Mouse (Mus musculus): Measurements from ENCODE around the gene Pgm2l1. TPM values are rescaled to one million over a fixed set of nuclear protein-coding genes. Genes with fewer than 3 reads are reported as not detected.
"Not testable (repeated sequence)": the region's sequence is repeated elsewhere in the genome, so short reads cannot be mapped to it uniquely, and the experiment has no call there.

Pgm2l1 gene
- polyA plus RNA-seq, 3 experiments from 2014 or later, result 4.4 to 5.8 (median 4.8) TPM

DNA sequence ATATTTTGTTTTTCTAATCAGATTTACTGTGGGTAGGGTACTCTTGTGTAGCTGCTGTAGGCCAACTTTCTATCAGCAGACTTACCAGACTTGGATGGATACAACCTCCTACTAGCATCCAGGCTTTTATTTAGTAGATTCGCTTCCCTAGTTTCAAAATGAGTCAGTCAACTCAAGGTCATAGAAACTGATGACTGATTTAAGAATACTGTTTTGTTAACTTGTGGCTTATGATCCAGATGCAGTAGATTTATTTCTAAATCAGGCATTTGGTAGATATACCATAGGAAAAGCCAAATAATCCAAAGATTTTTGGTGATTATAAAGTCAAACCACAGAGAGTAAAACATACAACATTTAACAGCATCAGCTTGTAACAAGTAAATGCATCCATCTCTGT, 3.5 kb downstream of the Pgm2l1 start:
- ATAC-seq, result no peak

DNA sequence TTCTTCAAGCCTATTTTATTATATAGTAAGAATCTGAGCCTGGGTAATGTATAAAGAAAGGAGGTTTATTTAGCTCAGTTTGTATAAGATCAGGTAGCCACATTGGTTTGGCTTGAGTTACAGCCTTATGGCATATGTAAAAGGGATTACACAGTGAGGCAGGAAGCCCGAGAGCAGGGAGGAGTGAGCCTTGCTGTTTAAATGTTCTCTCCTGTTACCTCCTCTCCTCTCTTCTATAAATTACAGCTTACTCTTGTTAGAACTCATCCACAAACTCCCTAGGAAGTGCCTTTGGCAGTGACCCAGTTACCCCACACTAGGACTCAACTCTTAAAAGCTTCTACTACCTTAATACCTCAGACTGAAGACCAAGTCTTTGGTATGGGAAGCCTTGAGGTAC, 4.5 kb downstream of the Pgm2l1 start:
- no peak for ATAC-seq

DNA sequence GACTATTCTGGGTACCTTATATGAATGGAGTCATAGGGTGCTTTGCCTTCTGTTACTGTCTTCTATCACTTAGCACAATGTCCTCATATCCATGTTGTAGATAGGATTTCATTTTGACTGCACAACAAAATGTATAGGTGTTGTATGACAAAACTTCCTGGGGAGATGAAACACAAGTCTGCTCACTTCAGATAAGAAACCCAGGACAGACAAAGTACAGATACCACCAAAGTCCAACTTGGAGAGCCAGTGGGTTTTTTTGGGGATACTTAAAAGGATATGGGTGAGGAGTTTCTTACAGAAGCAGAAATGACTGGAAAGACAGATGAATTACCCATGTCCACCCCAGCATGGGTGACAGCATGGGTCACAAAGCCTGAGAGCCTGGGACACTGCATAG, 6.5 kb downstream of the Pgm2l1 start:
- no peak for ATAC-seq

DNA sequence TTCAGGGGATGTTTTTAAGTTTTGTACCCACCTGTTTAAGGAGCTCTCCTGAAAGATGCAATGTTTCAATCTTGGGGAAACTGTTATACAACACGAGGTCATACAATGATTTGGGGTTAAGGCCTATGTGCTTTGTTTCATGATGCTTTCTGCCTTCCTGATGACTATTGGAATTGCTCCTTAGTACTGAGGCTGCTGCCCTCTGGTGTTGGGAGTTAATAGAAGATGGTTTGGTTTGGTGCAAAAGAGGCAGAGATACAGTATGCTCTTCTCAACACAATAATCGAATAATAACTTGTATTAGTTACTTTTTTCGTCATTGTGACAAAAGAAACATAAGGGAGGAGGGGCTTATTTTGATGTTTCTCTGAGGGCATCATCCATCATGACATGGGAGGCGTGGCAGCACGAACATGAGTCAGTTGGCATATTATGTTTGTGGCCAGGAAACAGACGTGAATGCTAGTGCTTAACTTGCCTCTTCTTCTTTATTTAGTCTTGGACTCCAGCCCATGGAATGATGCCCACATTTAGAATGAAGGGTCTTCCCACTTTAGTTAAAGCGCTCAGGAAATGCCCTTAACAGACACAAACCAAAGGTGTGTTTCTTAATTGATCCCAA, 7.2 kb downstream of the Pgm2l1 start:
- ATAC-seq, result peak; percentile 77

DNA sequence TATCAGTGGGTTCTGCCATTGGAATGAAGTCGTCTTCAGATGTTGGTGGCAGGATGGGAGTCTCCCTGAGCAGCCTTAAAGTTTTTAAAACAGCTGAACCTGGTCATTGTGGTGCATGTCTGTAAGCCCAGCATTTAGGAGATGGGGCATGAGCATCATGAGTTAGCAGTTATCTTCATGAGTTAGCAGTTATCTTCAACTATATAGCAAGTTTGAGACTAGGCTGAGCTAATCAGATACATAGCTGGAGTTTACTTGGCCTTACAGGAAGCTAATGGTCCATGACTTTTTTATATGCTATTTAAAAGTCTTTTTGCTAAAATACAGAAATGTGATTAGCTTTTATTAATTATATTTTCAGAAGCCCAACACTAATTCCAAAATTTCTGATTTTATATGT, 11.1 kb downstream of the Pgm2l1 start:
- no peak for ATAC-seq

DNA sequence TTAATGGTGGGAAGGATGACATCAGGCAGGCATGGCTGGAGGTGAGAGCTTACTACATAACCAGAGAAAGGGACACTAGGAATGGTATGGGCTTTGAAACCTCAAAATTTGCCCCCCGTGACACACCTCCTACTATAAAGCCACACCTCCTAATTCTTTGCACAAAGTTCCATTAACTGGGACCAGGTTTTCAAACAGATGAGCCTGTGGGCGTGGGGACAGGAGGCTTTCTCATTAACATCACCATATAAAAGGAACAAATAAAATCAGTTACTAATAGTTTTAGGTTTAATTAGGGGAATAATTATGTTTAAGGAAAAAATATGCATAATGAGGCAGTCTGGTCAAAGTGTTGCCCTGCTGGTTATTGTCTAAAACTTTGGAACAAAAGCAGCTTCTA, 13.4 kb downstream of the Pgm2l1 start:
- no peak for ATAC-seq

DNA sequence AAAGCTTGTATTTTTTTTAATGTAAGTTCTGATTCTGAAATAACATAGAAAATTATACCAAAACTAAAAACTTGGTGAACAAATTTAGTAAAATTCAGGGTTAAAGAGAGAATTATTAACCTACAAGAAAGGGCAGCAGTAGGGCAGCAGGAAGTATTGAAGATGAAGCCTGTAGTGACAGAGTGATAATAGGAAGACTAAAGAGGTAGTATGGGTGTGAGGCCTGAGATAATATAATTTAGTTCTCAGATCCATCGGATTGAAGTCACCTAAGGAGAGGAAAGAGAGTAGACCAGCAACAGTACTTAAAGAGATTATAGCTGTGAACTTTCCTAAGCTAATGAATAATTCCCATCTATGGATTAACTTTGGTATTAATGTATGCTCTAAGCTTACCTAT, 15.8 kb downstream of the Pgm2l1 start:
- no peak for ATAC-seq

DNA sequence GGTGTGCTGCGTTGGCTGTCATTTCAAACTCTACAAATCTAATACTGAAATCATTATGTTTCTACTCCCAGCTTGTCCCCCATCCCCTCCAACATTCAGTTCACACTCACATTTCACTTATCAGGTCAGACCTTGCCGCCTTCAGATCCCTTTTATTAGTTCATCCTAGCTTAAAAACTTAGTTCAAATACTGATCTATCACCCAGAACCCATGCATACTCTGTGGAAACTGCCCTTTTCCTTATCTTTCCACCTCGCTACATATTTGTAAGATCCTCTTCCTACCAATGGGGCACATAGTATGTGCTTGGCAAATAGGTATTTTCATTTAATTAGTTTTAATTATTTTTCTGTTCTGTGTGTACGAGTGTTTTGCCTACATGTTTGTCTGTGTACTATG, 17.0 kb downstream of the Pgm2l1 start:
- no peak for ATAC-seq

DNA sequence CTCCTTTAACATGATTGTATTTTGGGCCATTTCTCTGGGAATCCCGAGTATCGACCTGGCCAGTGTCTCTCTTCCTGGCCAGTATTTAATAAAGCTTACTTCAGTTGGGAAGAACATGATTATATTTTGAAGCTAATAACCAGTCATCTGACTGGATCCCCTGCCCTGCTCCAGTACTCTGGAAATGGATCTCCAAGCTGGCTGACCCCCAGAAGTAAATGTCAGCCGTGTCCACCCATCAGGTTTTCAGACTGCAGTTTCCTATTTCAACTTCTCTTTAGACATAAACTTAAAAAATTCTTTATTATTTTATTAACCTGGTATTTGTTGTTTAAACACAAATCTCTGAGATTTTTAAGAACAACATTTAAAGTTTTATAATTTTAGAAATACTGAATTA, 18.0 kb downstream of the Pgm2l1 start:
- ATAC-seq, result no peak

DNA sequence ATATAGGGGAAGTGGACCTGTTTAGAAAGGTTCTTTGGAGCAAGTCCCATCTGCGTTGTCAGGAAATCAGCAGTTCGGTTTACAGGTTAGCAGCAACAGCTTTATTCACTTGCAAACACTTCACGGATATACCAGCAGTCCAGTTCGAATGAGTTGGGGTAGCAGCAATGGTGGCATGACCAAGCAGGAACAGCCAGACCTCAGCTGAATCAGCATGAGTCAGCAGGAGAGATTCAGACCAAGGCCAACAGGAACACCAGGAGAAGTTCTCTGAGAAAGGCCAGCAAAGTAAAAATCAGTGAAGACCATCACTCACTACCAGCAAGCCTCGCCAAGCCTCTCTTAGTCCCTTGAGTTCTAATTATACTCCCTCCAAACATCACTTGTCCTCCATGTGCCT, 23.5 kb downstream of the Pgm2l1 start:
- no peak for ATAC-seq

DNA sequence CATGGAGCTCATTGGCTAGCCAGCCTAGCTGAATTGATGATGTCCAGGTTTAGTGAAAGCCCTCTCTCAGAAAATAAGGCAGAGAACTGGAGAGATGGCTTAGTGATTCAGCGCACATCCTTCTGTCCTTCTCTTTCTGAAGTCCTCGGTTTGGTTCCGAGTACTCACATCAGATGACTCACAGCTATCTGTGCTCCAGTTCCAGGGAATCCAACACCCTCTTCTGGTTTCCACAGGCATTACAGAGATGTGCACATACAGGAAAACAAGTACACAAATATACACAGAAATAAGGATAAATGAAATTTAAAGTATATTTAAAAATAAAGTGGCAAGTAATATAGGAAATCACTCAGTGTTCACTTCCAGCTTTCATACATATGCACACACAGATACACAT, 35.2 kb downstream of the Pgm2l1 start:
- no peak for ATAC-seq

DNA sequence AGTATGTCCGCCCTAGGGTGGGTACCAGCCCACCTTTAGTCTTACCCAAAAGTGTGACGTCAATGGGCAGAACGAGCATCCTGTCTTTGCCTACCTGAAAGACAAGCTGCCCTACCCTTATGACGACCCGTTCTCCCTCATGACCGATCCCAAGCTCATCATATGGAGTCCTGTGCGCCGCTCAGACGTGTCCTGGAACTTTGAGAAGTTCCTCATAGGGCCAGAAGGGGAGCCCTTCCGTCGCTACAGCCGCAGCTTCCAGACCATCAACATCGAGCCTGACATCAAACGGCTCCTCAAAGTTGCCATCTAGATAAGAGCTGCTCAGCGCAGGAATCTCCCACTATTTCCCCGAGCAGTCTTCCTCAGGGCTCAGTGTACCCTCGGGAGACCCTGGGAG, 37.7 kb downstream of the Pgm2l1 start:
- not testable (repeated sequence) for ATAC-seq

DNA sequence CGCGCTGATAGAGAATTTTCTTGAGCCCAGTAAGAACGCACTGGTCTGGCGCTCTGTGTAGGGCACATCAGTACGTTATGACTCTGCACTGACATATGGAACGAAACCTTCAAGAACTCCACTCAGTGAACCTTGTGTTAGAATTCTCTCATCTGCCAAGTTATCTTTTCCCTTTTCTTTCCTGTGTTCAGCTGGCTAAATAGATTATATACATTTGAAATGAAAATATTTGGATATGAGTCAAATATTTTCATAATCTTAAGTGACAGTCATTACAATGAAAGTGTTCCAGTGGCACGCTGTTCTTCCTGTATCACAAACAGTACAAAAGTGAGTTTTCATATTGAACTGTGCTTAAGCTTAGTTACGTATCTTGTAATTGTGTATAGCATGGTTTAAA, 45.2 kb downstream of the Pgm2l1 start:
- ATAC-seq, result no peak

DNA sequence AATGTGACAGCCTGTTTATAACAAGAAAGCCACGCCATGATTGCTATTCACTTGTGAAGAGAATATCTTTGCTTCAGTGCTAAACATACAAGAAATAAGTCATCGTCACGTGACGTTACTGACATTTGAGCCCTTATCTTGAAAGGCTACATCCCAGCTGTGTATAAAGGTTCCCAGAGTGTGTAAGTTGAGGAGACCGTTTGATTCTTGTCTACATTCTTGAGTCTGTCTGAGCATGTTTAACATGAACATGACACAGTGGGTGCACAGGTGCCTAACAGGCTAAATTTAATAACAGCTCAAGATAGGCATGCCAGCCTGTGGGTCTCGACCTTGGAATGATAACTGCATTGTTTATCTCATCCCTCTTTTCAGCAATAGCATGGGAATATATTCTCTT, 47.3 kb downstream of the Pgm2l1 start:
- ATAC-seq, result no peak

DNA sequence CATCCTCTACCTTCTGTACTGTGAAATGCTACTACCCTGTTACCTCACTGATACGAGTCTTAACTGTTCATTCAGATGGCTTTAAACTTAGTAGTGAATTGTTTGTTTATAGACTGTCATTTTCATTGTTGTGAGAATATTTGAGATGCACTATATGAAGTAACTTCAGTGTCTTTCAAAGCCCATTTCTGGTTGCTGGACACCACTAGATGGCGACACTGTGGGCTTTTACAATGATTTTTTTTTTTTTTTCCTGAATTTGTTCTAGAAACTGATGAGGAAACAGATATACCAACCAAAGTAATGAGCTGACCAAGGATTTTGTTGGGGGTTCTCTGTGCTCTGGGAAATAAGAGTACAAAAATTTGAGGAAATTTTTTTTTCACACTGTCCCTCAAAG, 49.2 kb downstream of the Pgm2l1 start:
- ATAC-seq, result no peak

DNA sequence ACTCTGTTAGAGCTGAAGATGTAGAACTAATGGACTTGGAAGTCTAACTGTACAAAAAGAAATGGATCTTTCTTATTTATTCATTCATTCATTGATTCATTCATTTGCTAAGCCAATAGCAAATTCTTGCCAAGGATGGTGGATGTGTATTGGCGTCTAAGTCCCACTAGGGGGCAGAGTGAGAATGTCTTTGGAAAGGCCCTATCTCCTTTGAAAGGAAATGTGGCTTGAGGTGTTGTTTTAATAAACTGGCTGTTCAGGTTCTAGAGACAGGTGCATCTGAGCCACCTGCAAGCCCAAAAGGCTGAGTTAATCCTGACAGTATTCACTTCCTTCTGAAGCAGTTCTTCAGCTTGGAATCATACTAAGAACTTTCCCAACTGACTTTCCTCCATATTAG, 52.6 kb downstream of the Pgm2l1 start:
- no peak for ATAC-seq

DNA sequence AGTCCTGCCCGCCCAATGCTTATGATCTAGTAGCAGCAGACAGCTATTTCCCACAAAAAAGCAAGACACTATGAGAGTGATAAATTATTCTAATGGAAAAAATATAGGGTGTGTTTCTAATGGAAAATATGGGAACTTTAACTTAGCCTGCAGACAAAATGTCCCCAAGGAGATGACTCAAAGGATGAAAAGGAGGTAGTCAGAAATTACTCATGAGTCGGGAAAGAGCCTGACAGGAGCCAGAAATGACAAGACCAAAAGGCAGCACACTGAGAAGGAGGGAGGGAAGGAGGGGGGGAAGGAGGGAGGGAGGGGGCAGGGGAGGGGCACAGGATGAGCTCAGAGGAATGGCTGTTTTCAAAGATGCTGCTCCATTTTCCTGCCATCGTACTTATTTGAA, 54.4 kb downstream of the Pgm2l1 start:
- ATAC-seq, result no peak

DNA sequence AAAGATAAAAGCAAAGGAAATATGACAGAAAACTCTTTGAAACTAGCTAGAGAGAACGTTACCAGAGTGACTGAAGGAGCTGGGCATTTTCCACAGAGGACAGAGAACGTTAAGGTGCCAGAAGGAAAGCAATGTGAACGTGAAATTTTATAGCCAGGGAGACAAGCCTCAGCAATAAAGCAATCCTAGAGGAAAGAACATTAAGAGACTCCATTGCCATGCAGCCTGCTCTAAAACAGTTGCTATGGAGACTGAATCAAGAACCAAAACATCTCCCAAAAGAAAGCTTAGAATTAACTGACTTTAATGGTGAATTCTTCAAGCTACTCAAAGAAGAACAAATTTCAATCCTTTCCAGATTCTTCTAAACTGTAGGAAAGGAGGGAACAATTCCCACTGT, 56.1 kb downstream of the Pgm2l1 start:
- no peak for ATAC-seq

DNA sequence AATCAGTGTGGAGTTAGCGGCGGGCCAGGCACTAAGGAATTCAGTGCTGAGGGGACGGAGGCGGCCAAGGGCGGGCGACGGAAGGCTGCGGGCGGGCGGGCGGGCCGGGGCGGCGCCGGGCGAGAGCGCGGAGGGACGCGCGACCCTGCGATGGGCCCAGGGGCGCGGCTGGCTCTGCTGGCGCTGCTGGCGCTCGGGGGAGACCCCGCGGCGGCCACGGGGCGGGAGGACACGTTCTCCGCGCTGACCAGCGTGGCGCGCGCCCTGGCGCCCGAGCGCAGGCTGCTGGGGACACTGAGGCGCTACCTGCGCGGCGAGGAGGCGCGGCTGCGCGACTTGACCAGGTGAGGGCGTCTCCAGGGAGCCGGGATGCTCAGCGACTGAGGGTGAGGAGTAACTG, 58.2 kb downstream of the Pgm2l1 start, which contains the start of gene P4ha3:
Gene P4ha3, plus strand, starts transcription at position 138 of the 400 bp plus-strand sequence.
- ATAC-seq, result no peak

DNA sequence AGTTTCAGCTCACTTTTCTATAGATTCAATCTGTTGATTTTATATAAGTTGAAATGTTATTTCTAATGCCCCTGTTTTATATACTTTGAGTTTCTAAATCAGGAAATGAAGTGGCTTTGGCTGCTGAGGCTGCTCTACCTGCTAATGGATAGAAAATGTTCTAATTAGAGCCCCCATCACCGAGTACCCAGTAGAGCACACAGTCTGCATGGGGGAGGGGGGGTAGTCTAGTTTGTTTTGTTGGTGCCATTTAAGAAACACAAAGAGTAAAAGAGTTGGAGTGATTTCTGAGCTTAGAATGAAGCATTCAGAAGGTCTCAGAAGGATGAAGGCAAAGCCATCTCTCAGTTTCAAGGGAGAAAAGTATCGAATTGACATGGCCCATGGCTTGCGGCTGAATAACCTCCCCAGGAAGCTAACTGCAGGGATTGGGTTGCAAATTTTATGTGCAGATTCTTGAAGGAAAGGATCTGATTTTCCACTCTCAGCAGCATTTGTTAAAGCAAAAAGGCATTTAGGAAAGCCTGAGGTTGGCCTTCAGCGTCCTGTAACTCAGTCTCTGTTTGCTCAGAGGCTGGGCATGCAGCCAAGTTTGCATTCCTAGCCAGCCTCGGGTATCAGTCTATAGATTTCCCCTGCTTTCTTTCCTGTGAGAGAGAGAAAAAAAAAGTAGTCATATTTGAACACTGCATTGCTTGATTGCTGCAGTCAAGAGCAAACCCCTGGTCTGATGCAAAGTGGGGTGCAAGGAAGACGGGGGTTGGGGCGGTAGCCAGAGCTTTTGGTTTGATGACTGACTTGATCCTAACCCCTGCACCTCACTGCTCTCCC, 60.8 kb downstream of the Pgm2l1 start:
- ATAC-seq, result no peak

DNA sequence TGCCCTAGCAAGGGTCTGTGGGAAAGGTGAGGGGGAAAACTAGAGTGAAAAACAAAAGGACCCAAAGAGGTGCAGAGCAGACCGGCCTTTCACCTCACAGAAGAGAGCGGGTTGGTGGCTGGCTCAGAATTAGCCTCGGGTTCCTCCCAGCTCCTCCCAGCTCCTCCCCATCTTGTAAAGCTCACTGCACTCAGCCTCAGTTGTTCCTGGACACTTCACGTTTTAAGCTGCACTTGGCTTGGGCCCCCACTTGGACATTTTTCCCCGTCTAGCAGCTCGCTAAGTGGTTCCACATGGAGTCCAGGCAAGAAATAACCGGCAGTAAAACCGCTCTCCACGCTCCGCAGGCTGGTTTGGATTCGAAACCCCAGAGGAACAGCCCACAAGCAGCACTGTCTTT, 61.4 kb downstream of the Pgm2l1 start:
- ATAC-seq, result no peak

DNA sequence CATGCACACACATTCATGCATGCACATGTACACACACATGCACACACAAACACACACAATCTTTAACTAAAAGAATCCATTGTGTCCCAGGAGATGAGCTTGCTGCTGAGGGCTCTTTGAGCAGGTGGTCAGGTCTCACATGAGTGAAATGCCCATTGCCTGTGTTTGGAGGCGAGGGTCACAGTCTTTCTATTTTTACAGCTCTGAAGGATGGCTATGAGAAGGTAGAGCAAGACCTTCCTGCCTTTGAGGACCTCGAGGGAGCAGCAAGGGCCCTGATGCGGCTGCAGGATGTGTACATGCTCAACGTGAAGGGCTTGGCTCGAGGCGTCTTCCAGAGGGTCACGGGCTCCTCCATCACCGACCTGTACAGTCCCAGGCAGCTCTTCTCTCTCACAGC, 66.4 kb downstream of the Pgm2l1 start:
- ATAC-seq, result no peak

DNA sequence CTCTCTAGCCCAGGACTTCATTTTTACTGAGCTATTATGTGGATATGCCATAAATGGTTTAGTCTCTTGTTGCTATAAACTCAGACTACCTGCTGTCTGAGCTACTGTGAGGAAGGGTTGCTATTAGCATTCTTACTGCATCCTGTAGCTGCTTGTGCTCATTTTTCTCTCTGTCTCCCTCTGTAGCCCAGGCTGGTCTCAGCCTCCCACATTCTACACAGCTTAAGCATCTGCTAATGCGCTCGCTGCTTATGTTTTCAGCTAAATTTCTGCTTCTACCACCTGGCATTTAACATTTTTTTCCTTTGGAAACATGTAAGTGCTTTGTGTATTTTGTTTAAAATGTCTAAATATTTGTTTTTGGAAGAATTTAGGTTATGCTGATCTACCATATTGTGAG, 68.6 kb downstream of the Pgm2l1 start:
- no peak for ATAC-seq

DNA sequence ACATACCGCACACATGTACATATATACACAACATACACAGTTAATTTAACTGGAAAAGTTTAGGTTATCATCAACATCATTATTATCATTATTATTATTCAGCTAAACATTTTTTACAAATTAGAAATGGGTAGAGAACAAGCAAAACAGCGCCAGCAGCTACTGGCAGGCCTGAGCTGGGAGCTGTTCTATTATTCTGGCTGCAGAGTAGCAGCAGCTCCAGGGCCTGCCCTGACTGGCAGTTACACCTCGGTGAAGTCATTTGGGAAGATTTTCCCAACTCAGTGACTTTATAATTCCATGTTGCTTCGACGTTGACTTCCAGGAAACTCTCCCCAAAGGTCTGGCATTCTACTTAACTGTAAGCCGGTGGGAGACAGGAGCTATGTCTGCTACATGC, 69.5 kb downstream of the Pgm2l1 start:
- no peak for ATAC-seq
